Mouse (Mus musculus) cerebellum, adult 11 months (tissue): ENCODE data around the gene Gm27021.

Source experiments
- DNase-seq: peaks from one replicate; pipeline ENCODE4 v3.0.0; 2022

Gm27021 gene

GRCm38 (mm10) chr8:120667561-120668373 lies at the start of gene Gm27021, which contains the start of gene Cox4i1:
Gm27021 (minus strand) TSS chr8:120668079.
Cox4i1 (plus strand) TSS chr8:120668222.
- peak; percentile 92 for DNase-seq

- DNase-seq = no peak
Measured at GRCm38 (mm10) chr8:120715996-120716680, 48.3 kb upstream of the Gm27021 start.

- no peak for DNase-seq
Measured at GRCm38 (mm10) chr8:120715200-120715599, 47.3 kb upstream of the Gm27021 start.

GRCm38 (mm10) chr8:120709176-120709575 lies 41.3 kb upstream of the Gm27021 start:
- DNase-seq = no peak

- no peak for DNase-seq
Measured at GRCm38 (mm10) chr8:120706193-120706592, 38.3 kb upstream of the Gm27021 start.

GRCm38 (mm10) chr8:120705163-120705562 lies 37.3 kb upstream of the Gm27021 start:
- no peak for DNase-seq

GRCm38 (mm10) chr8:120704203-120704602 lies 36.3 kb upstream of the Gm27021 start:
- no peak for DNase-seq

GRCm38 (mm10) chr8:120701758-120702465 lies 34.0 kb upstream of the Gm27021 start:
- DNase-seq = no peak

GRCm38 (mm10) chr8:120700053-120700452 lies 32.2 kb upstream of the Gm27021 start:
- DNase-seq = no peak

GRCm38 (mm10) chr8:120699565-120699964 lies 31.7 kb upstream of the Gm27021 start:
- DNase-seq = no peak

- no peak for DNase-seq
Measured at GRCm38 (mm10) chr8:120699079-120699478, 31.2 kb upstream of the Gm27021 start.

- no peak for DNase-seq
Measured at GRCm38 (mm10) chr8:120698426-120698825, 30.5 kb upstream of the Gm27021 start.

- DNase-seq = no peak
Measured at GRCm38 (mm10) chr8:120697979-120698272, 30.0 kb upstream of the Gm27021 start.

GRCm38 (mm10) chr8:120697154-120697978 lies 29.5 kb upstream of the Gm27021 start:
- no peak for DNase-seq

GRCm38 (mm10) chr8:120696401-120697153 lies 28.7 kb upstream of the Gm27021 start:
- no peak for DNase-seq

- DNase-seq = no peak
Measured at GRCm38 (mm10) chr8:120693861-120694493, 26.1 kb upstream of the Gm27021 start.

GRCm38 (mm10) chr8:120692934-120693333 lies 25.1 kb upstream of the Gm27021 start:
- no peak for DNase-seq

- no peak for DNase-seq
Measured at GRCm38 (mm10) chr8:120688511-120688910, 20.6 kb upstream of the Gm27021 start.

GRCm38 (mm10) chr8:120687786-120688185 lies 19.9 kb upstream of the Gm27021 start:
- DNase-seq = no peak

GRCm38 (mm10) chr8:120686576-120686975 lies 18.7 kb upstream of the Gm27021 start:
- DNase-seq = no peak

- DNase-seq = no peak
Measured at GRCm38 (mm10) chr8:120686051-120686450, 18.2 kb upstream of the Gm27021 start.

- DNase-seq = no peak
Measured at GRCm38 (mm10) chr8:120685591-120685990, 17.7 kb upstream of the Gm27021 start.
